Mouse (Mus musculus): Measurements from ENCODE around the gene Nup210l. TPM values are rescaled to one million over a fixed set of nuclear protein-coding genes. Genes with fewer than 3 reads are reported as not detected.

Gene Nup210l
- polyA plus RNA-seq, 1 experiment = 0.56 TPM

GRCm38 (mm10) chr3:90179566-90179965, 75.6 kb downstream of the Nup210l start:
- TF ChIP-seq POLR2A (IDR thresholded peaks at IDR 0.05; ENCODE audit: low read depth, low read length) (no peak), CTCF (IDR thresholded peaks at IDR 0.05; ENCODE audit: extremely low read depth, insufficient read depth, insufficient read length, insufficient replicate concordance) (no peak)
- WGBS = 74% methylated on average over 3 of the region's 3 CpGs
- Histone ChIP-seq H3K4me1 (ENCODE audit: control insufficient read depth, insufficient read depth, insufficient read length) (no peaks in the 10 kb centered on the region), H3K4me3 (ENCODE audit: extremely low read depth, insufficient read depth, insufficient read length) (no peak overlapping the region), H3K36me3 (ENCODE audit: control insufficient read depth, insufficient read depth, low read length) (no peaks in the 10 kb centered on the region), H3K27me3 (ENCODE audit: control insufficient read depth, insufficient read depth, low read length) (no peaks in the 10 kb centered on the region), H3K27ac (ENCODE audit: insufficient read depth, low read length) (no peak overlapping the region)
- no peak for DNase-seq (ENCODE audit: low read depth in 1 of 2, low spot score in 2 of 2)

GRCm38 (mm10) chr3:90183581-90183980, 79.6 kb downstream of the Nup210l start:
- TF ChIP-seq POLR2A (IDR thresholded peaks at IDR 0.05; ENCODE audit: low read depth, low read length) = no peak
- TF ChIP-seq CTCF (IDR thresholded peaks at IDR 0.05; ENCODE audit: extremely low read depth, insufficient read depth, insufficient read length, insufficient replicate concordance) = no peak
- DNase-seq (ENCODE audit: low read depth in 1 of 2, low spot score in 2 of 2) = no peak
- WGBS = 90% methylated on average over 3 of the region's 3 CpGs
- Histone ChIP-seq H3K4me1 (ENCODE audit: control insufficient read depth, insufficient read depth, insufficient read length) (no peaks in the 10 kb centered on the region), H3K27me3 (ENCODE audit: control insufficient read depth, insufficient read depth, low read length) (no peaks in the 10 kb centered on the region), H3K27ac (ENCODE audit: insufficient read depth, low read length) (no peak overlapping the region), H3K36me3 (ENCODE audit: control insufficient read depth, insufficient read depth, low read length) (no peaks in the 10 kb centered on the region), H3K4me3 (ENCODE audit: extremely low read depth, insufficient read depth, insufficient read length) (no peak overlapping the region)

GRCm38 (mm10) chr3:90190859-90191510, 87.1 kb downstream of the Nup210l start:
- 84% methylated on average over 11 of the region's 11 CpGs for WGBS
- Histone ChIP-seq H3K4me3 (ENCODE audit: extremely low read depth, insufficient read depth, insufficient read length) (no peak overlapping the region), H3K36me3 (ENCODE audit: control insufficient read depth, insufficient read depth, low read length) (no peaks in the 10 kb centered on the region), H3K27me3 (ENCODE audit: control insufficient read depth, insufficient read depth, low read length) (no peaks in the 10 kb centered on the region), H3K27ac (ENCODE audit: insufficient read depth, low read length) (no peak overlapping the region), H3K4me1 (ENCODE audit: control insufficient read depth, insufficient read depth, insufficient read length) (no peaks in the 10 kb centered on the region)
- no peak for TF ChIP-seq CTCF (IDR thresholded peaks at IDR 0.05; ENCODE audit: extremely low read depth, insufficient read depth, insufficient read length, insufficient replicate concordance)
- no peak for TF ChIP-seq POLR2A (IDR thresholded peaks at IDR 0.05; ENCODE audit: low read depth, low read length)
- no peak for DNase-seq (ENCODE audit: low read depth in 1 of 2, low spot score in 2 of 2)

GRCm38 (mm10) chr3:90194759-90195158, 90.8 kb downstream of the Nup210l start:
- TF ChIP-seq POLR2A (IDR thresholded peaks at IDR 0.05; ENCODE audit: low read depth, low read length) (no peak), CTCF (IDR thresholded peaks at IDR 0.05; ENCODE audit: extremely low read depth, insufficient read depth, insufficient read length, insufficient replicate concordance) (no peak)
- H3K27ac ChIP-seq (ENCODE audit: insufficient read depth, low read length) = no peak overlapping the region
- H3K4me3 ChIP-seq (ENCODE audit: extremely low read depth, insufficient read depth, insufficient read length) = no peak overlapping the region
- no peak for DNase-seq (ENCODE audit: low read depth in 1 of 2, low spot score in 2 of 2)
- H3K36me3 ChIP-seq (ENCODE audit: control insufficient read depth, insufficient read depth, low read length) = no peaks in the 10 kb centered on the region
- H3K27me3 ChIP-seq (ENCODE audit: control insufficient read depth, insufficient read depth, low read length) = no peaks in the 10 kb centered on the region
- WGBS = 88% methylated on average over 4 of the region's 4 CpGs
- H3K4me1 ChIP-seq (ENCODE audit: control insufficient read depth, insufficient read depth, insufficient read length) = no peaks in the 10 kb centered on the region

- Histone ChIP-seq H3K27me3 (ENCODE audit: control insufficient read depth, insufficient read depth, low read length) (no peaks in the 10 kb centered on the region), H3K36me3 (ENCODE audit: control insufficient read depth, insufficient read depth, low read length) (no peaks in the 10 kb centered on the region), H3K4me3 (ENCODE audit: extremely low read depth, insufficient read depth, insufficient read length) (no peak overlapping the region), H3K4me1 (ENCODE audit: control insufficient read depth, insufficient read depth, insufficient read length) (no peaks in the 10 kb centered on the region), H3K27ac (ENCODE audit: insufficient read depth, low read length) (no peak overlapping the region)
- no peak for TF ChIP-seq CTCF (IDR thresholded peaks at IDR 0.05; ENCODE audit: extremely low read depth, insufficient read depth, insufficient read length, insufficient replicate concordance)
- TF ChIP-seq POLR2A (IDR thresholded peaks at IDR 0.05; ENCODE audit: low read depth, low read length) = no peak
- no peak for DNase-seq (ENCODE audit: low read depth in 1 of 2, low spot score in 2 of 2)
- WGBS = 72% methylated on average over 1 of the region's 1 CpGs
These were observed 91.7 kb downstream of the Nup210l start for GRCm38 (mm10) chr3:90195644-90196043.

GRCm38 (mm10) chr3:90197548-90197947, 93.6 kb downstream of the Nup210l start:
- no peak for TF ChIP-seq CTCF (IDR thresholded peaks at IDR 0.05; ENCODE audit: extremely low read depth, insufficient read depth, insufficient read length, insufficient replicate concordance)
- TF ChIP-seq POLR2A (IDR thresholded peaks at IDR 0.05; ENCODE audit: low read depth, low read length) = no peak
- Histone ChIP-seq H3K36me3 (ENCODE audit: control insufficient read depth, insufficient read depth, low read length) (no peaks in the 10 kb centered on the region), H3K27ac (ENCODE audit: insufficient read depth, low read length) (no peak overlapping the region), H3K4me3 (ENCODE audit: extremely low read depth, insufficient read depth, insufficient read length) (no peak overlapping the region), H3K27me3 (ENCODE audit: control insufficient read depth, insufficient read depth, low read length) (no peaks in the 10 kb centered on the region), H3K4me1 (ENCODE audit: control insufficient read depth, insufficient read depth, insufficient read length) (no peaks in the 10 kb centered on the region)
- 86% methylated on average over 1 of the region's 1 CpGs for WGBS
- DNase-seq (ENCODE audit: low read depth in 1 of 2, low spot score in 2 of 2) = no peak

- TF ChIP-seq POLR2A (IDR thresholded peaks at IDR 0.05; ENCODE audit: low read depth, low read length) = no peak
- TF ChIP-seq CTCF (IDR thresholded peaks at IDR 0.05; ENCODE audit: extremely low read depth, insufficient read depth, insufficient read length, insufficient replicate concordance) = no peak
- H3K36me3 ChIP-seq (ENCODE audit: control insufficient read depth, insufficient read depth, low read length) = peaks cover 1% of the 10 kb centered on the region; the same call in 1 of the 2 replicates
- 96% methylated on average over 1 of the region's 1 CpGs for WGBS
- DNase-seq (ENCODE audit: low read depth in 1 of 2, low spot score in 2 of 2) = no peak
- no peak overlapping the region for H3K27ac ChIP-seq (ENCODE audit: insufficient read depth, low read length)
- no peaks in the 10 kb centered on the region for H3K4me1 ChIP-seq (ENCODE audit: control insufficient read depth, insufficient read depth, insufficient read length)
- no peak overlapping the region for H3K4me3 ChIP-seq (ENCODE audit: extremely low read depth, insufficient read depth, insufficient read length)
- H3K27me3 ChIP-seq (ENCODE audit: control insufficient read depth, insufficient read depth, low read length) = no peaks in the 10 kb centered on the region
These were observed 99.0 kb downstream of the Nup210l start for GRCm38 (mm10) chr3:90202884-90203283.

All from spleen, adult 2 months (tissue).